Comparison of ENCODE assay signal across 20 mouse cellular contexts in genomic region chrX:73490804-73491203, GRCm38 (mm10). TPM values are rescaled to one million over a fixed set of nuclear protein-coding genes. Genes with fewer than 3 reads are reported as not detected.
"Had no signal": no experiment of that assay in that cellular context is flagged by ENCODE, and none has a peak within 500 bp of the region (broad histone marks: within the 10 kb centered on the region; RNA-seq: fewer than 3 reads in every experiment).

No protein-coding gene starts in this region.

- H3K4me1 ChIP-seq: midbrain, embryonic 15.5 days; neural tube, embryonic 12.5 days; stomach, embryonic 15.5 days had no signal

- ATAC-seq: midbrain, embryonic 15.5 days had no signal

- H3K4me3 ChIP-seq: left cerebral cortex, adult 2 months; limb, embryonic 10.5 days; megakaryocyte, embryonic 14.5 days; midbrain, embryonic 15.5 days; neural tube, embryonic 12.5 days; stomach, embryonic 15.5 days had no signal

- DNase-seq: kidney, adult 11 months; lung, embryonic 14.5 days; spleen, adult 18-20 months; thymus, postnatal 36 days had no signal

- H3K36me3 ChIP-seq: limb, embryonic 10.5 days; midbrain, embryonic 15.5 days; neural tube, embryonic 12.5 days; stomach, embryonic 15.5 days had no signal

- H3K27ac ChIP-seq: left cerebral cortex, adult 2 months; limb, embryonic 10.5 days; liver, embryonic 14.5 days; macrophage; midbrain, embryonic 15.5 days; neural tube, embryonic 12.5 days; stomach, embryonic 15.5 days had no signal

- H3K9me3 ChIP-seq: limb, embryonic 10.5 days; megakaryocyte, embryonic 14.5 days; midbrain, embryonic 15.5 days; neural tube, embryonic 12.5 days; stomach, embryonic 15.5 days had no signal

- H3K27me3 ChIP-seq: midbrain, embryonic 15.5 days; neural tube, embryonic 12.5 days; stomach, embryonic 15.5 days had no signal

- H3K4me2 ChIP-seq: lung, embryonic 14.5 days; midbrain, embryonic 11.5 days; midbrain, embryonic 15.5 days; neural tube, embryonic 12.5 days; stomach, embryonic 15.5 days had no signal

- H3K9ac ChIP-seq: liver, embryonic 14.5 days; lung, embryonic 14.5 days; midbrain, embryonic 15.5 days; neural tube, embryonic 12.5 days; stomach, embryonic 15.5 days had no signal

RNA-seq across cellular contexts. Expression of gene Bgn, which starts 7.4 kb away (rescaled TPM):
- total RNA-seq: monocyte, adult 5-6 weeks; neutrophil, adult 5-6 weeks had no signal

RNA-seq across cellular contexts. Expression of gene Atp2b3, which starts 12.1 kb away (rescaled TPM):
- total RNA-seq: monocyte, adult 5-6 weeks; neutrophil, adult 5-6 weeks had no signal
- polyA plus RNA-seq: liver, embryonic 14.5 days; lung, embryonic 14.5 days; thymus, postnatal 0 days had no signal

RNA-seq across cellular contexts. Expression of gene Trex2, which starts 55.7 kb away (rescaled TPM):
- total RNA-seq: layer of hippocampus, adult 18-20 months; layer of hippocampus, postnatal 10 days; left cerebral cortex, adult 2 months; left cerebral cortex, postnatal 14 days; monocyte, adult 5-6 weeks; neutrophil, adult 5-6 weeks had no signal
- polyA plus RNA-seq: kidney, embryonic 14.5 days; limb, embryonic 10.5 days; liver, embryonic 14.5 days; macrophage; midbrain, embryonic 11.5 days; midbrain, embryonic 15.5 days; neural tube, embryonic 12.5 days had no signal
